Mouse (Mus musculus) Patski (cell line): Measurements from ENCODE around the gene Smpd1. TPM values are rescaled to one million over a fixed set of nuclear protein-coding genes. Genes with fewer than 3 reads are reported as not detected.
A peak's percentile ranks its signal among the peaks of the same experiment; 100 is the strongest.

Source experiments
- ATAC-seq: fragments of 100-300 bp; one replicate; pipeline ENCODE4 v1.8.0; 2021
- CTCF ChIA-PET: fragments of 350-600 bp; sonication (Branson Sonifier 250); formaldehyde crosslinking; loops from one replicate; lab custom pipeline; 2022; ENCODE audit warnings: inconsistent platforms; lab: Charles Lee
- POLR2A ChIA-PET: fragments of 350-600 bp; sonication (Branson Sonifier 250); formaldehyde crosslinking; loops from one replicate; lab custom pipeline; 2022; ENCODE audit warnings: antibody characterized with exemption, inconsistent platforms; lab: Charles Lee
- DNase-seq: peaks from one replicate; pipeline ENCODE4 v3.0.0-alpha.2; 2011; ENCODE audit warnings: low read depth, low spot score
- H3K27me3 ChIP-seq: fragments of 371-371 bp; one replicate; pipeline ENCODE4 v1.5.1; 2021
- CTCF ChIP-seq: fragments of 100-300 bp; IDR thresholded peaks from one replicate; pipeline ENCODE4 v1.5.1; 2021
- in situ Hi-C: fragments of 300-500 bp; cut with MboI; formaldehyde crosslinking; loops from 3 replicates; pipeline ENCODE4 v1.11.1; 2018; ENCODE audit warnings: low pct_unique_long_range_greater_than_20kb, mixed read lengths
- polyA plus RNA-seq: library from polyadenylated mRNA; unstranded; gene quantifications from one replicate; pipeline ENCODE4 v1.2.3, GENCODE M21; 2021

Smpd1 gene
- polyA plus RNA-seq, 1 experiment from 2014 or later: 103 TPM

GRCm38 (mm10) chr7:105556406-105556805 lies 2.2 kb downstream of the Smpd1 start:
- TF ChIP-seq CTCF: no peak
- POLR2A ChIA-PET: interaction anchor here (1.0 to 1.4 kb wide), 3 partner anchors 10 to 20 kb away, joined by 3 to 4 read pairs (median 3); no protein-coding TSS in a partner anchor
- ATAC-seq (no peak), DNase-seq (no peak)
- H3K27me3 ChIP-seq: no peaks in the 10 kb centered on the region
- in situ Hi-C loops: loop anchor here (10.0 kb wide), 1 partner anchor 178 kb away; the partner anchor contains the start of genes Ilk and Rrp8
- CTCF ChIA-PET: no interaction called here

DNA sequence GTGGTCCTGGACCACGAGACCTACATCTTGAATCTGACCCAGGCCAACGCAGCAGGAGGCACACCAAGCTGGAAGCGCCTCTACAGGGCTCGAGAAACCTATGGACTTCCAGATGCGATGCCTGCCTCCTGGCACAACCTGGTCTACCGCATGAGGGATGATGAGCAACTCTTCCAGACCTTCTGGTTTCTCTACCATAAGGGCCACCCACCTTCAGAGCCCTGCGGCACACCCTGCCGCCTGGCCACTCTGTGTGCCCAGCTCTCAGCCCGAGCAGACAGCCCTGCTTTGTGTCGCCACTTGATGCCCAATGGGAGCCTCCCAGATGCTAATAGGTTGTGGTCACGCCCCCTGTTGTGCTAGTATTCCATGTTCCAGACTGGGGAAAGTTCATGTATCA lies 3.5 kb downstream of the Smpd1 start:
- DNase-seq: no peak
- in situ Hi-C loops: loop anchor here (10.0 kb wide), 1 partner anchor 177 kb away; the partner anchor contains the start of genes Ilk and Rrp8
- TF ChIP-seq CTCF: no peak
- no peaks in the 10 kb centered on the region for H3K27me3 ChIP-seq
- ATAC-seq: no peak
- ChIA-PET POLR2A (interaction anchor here (1.1 kb wide), 1 partner anchor 11 kb away, joined by 3 read pairs; no protein-coding TSS in a partner anchor), CTCF (interaction anchor here (0.6 kb wide), 1 partner anchor 9 kb away, joined by 3 read pairs; no protein-coding TSS in a partner anchor)

DNA sequence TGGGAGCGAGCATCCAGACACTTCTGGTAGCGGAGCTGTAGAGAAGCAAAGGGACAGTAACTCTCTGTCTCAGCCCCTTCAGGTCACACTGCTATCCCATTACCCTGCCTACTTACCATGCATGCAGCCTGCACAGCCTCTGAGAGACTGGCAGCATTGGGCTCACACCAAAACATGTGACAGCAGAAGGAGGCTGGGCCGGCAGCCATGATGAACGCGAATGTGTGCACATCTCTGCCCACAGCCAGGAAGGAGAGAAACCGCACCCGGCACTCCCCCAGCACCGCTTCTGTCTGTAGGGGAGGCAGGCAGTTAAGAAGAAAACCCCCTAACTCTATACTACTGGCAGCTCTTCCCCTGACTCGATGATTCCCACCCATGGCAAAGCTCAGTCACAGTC lies 4.9 kb downstream of the Smpd1 start:
- POLR2A ChIA-PET: no interaction called here
- ATAC-seq (no peak), DNase-seq (no peak)
- in situ Hi-C loops: loop anchor here (10.0 kb wide), 1 partner anchor 176 kb away; the partner anchor contains the start of genes Ilk and Rrp8
- no peak for TF ChIP-seq CTCF
- no peaks in the 10 kb centered on the region for H3K27me3 ChIP-seq
- CTCF ChIA-PET: interaction anchor here (0.8 kb wide), 1 partner anchor 28 kb away, joined by 3 read pairs; no protein-coding TSS in a partner anchor

DNA sequence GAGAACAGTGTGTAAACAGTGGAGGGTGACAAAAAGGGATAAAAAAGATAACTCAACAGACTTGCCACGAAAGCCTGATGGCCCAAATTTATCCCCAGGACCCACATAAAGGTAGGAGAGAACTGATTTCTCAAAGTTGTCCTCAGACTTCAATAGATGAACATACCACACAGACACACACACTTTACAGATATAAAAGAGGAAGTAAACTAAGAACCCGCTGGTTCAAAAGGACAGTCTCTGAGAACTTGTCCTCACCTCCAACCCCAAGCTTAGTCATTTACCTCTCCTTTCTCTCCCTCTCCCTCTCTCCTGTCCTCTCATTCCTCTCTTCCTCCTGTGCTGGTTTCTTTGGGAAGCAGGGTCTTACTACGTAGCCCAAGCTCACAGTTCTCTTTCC lies 8.2 kb downstream of the Smpd1 start:
- TF ChIP-seq CTCF: no peak
- H3K27me3 ChIP-seq: no peaks in the 10 kb centered on the region
- CTCF ChIA-PET: no interaction called here
- DNase-seq (no peak), ATAC-seq (no peak)
- POLR2A ChIA-PET: no interaction called here
- in situ Hi-C loops: no loop called here

GRCm38 (mm10) chr7:105563367-105563766 lies 9.2 kb downstream of the Smpd1 start:
- ChIA-PET POLR2A (interaction anchor here (1.3 kb wide), 1 partner anchor 8 kb away, joined by 9 read pairs; no protein-coding TSS in a partner anchor), CTCF (interaction anchor here (1.2 kb wide), 1 partner anchor 88 kb away, joined by 3 read pairs; the partner anchor contains the start of gene Dnhd1)
- no peak for TF ChIP-seq CTCF
- ATAC-seq (no peak), DNase-seq (no peak)
- in situ Hi-C loops: no loop called here
- no peaks in the 10 kb centered on the region for H3K27me3 ChIP-seq

- in situ Hi-C loops: no loop called here
- DNase-seq (no peak), ATAC-seq (no peak)
- no peak for TF ChIP-seq CTCF
- ChIA-PET CTCF (interaction anchor here (1.5 to 2.5 kb wide), 2 partner anchors 13 to 32 kb away, joined by 4 to 5 read pairs; no protein-coding TSS in a partner anchor), POLR2A (interaction anchor here (0.7 to 1.4 kb wide), 2 partner anchors 21 to 49 kb away, joined by 3 read pairs; no protein-coding TSS in a partner anchor)
- H3K27me3 ChIP-seq: no peaks in the 10 kb centered on the region
These were observed 11.1 kb downstream of the Smpd1 start for GRCm38 (mm10) chr7:105565071-105565836.

DNA sequence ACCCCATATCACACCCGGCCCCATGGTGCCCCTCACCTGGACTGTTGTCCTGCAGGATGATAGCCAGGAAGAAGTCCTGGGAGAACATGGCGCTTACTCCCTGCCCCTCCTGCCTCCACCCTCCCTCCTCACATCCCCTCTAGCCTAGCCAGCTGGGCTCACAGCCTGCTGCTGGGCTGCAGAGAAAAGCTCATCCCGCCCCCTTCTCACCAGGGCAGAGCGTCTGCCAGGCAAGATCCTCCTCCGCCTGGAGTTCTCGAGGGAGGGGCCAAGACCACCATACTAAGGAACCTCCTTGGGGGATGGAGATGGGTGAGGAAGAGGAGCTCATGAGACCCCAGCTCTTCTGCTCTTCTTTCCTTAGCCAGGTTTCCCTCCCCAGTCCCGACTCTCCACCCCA lies 14.4 kb downstream of the Smpd1 start:
- TF ChIP-seq CTCF: no peak
- ChIA-PET CTCF (interaction anchor here (0.7 kb wide), 1 partner anchor 56 kb away, joined by 3 read pairs; no protein-coding TSS in a partner anchor), POLR2A (interaction anchor here (0.8 to 1.8 kb wide), 4 partner anchors 11 to 14 kb away, joined by 3 to 7 read pairs (median 6); partner anchors contain the start of genes Apbb1 and Smpd1)
- DNase-seq (no peak), ATAC-seq (no peak)
- no peaks in the 10 kb centered on the region for H3K27me3 ChIP-seq
- in situ Hi-C loops: no loop called here

DNA sequence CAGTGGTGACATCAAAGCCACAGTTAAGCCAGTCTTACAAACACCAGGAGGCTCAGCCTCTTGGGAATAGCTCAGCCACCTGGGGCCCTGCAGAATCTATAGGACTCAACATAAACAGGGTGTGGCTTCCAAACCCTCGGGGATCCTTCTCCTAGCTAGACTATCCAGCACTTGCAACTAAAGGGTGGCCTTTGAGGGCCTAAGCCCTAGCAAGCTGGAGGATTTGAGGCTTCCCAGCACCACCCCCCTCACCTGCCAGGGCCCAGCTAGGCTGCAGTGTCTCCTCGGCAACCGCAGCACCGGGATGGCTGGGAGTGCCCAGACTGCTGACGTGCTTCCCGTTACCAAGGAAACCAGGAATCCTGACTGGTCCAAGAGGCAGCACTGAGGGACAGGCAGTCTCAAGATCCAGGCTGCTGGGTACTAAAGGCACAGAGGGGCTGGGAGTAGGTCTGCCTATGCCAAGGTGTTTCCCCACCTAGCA lies 14.9 kb downstream of the Smpd1 start:
- no peak for TF ChIP-seq CTCF
- no peaks in the 10 kb centered on the region for H3K27me3 ChIP-seq
- ChIA-PET POLR2A (interaction anchor here (0.8 to 1.8 kb wide), 5 partner anchors 11 to 14 kb away, joined by 3 to 8 read pairs (median 7); partner anchors contain the start of genes Apbb1 and Smpd1), CTCF (interaction anchor here (0.7 kb wide), 1 partner anchor 55 kb away, joined by 3 read pairs; no protein-coding TSS in a partner anchor)
- no peak for DNase-seq
- peak; percentile 34 for ATAC-seq
- in situ Hi-C loops: no loop called here

DNA sequence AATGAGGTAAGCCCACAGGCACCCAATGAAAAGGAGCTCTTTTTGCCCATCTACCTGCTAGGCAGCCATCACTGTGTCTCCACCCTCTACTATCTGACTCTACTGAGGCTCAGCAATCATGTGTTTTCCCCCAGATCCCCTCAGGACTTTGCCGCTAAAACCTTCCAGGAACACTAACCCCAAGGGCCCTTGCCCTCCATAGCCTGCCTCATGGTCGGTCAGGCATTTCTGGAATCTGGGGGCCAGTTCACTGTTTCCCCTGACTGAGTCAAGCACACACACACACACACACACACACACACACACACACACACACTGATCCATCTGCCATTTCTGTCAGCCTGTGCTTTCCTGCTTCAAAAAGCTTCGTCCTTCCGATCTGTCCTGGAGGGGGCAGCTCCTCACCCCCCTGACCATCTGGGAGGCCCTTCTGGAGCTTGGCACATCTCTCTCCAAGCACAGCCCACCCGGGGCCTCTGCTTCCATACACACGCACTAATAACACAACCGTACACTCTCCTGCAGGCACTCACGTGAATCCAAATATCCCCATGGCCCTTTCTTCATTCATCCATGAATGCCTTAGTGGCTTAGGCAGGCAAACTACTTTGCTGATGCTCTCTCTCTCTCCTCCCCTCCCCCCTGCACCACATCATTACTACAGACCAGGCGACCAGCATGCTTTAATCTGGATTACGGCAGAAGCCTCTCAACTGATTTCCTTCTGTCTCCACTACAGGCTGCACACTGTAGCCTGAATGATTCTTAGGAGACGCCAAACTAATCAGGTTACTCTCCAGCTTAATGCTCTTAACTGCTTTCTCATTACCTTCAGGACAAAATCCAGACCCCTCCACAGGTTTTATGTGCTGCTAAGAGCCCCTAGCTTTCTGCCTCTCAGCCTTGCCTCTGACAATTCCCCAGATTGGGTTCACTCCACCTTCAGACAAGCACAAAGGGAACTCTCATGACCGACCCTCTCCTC lies 15.6 kb downstream of the Smpd1 start:
- CTCF ChIA-PET: no interaction called here
- ATAC-seq: peak; percentile 68
- in situ Hi-C loops: no loop called here

More for the DNA sequence above, 15.6 kb downstream of the Smpd1 start:
- POLR2A ChIA-PET: interaction anchor here (0.6 to 1.6 kb wide), 3 partner anchors 11 to 72 kb away, joined by 3 to 8 read pairs (median 4); no protein-coding TSS in a partner anchor
- no peak for TF ChIP-seq CTCF
- no peak for DNase-seq
- H3K27me3 ChIP-seq: no peaks in the 10 kb centered on the region
